Mouse (Mus musculus): ENCODE results near the gene Mrpl1.

GRCm38 (mm10) chr5:96208543-96208942 is 750 bp upstream of the Mrpl1 start:
- TF ChIP-seq CTCF (IDR thresholded peaks at IDR 0.05; ENCODE audit: control insufficient read depth, insufficient read depth, insufficient replicate concordance, low read depth, low read length) (no peak), POLR2A (IDR thresholded peaks at IDR 0.05; ENCODE audit: control insufficient read depth, low read depth, low read length) (no peak)
